Mouse (Mus musculus) heart, postnatal 0 days (tissue): ENCODE data around the gene Sgo2a.

Experiments used
- CTCF ChIP-seq: IDR thresholded peaks from 2 replicates; pipeline ENCODE4 v1.5.1; 2016; ENCODE audit warnings: antibody characterized with exemption, control low read depth, low read depth
- EP300 ChIP-seq: IDR thresholded peaks from 2 replicates; pipeline ENCODE4 v1.6.1; 2016; ENCODE audit warnings: antibody characterized with exemption, low read depth

- TF ChIP-seq EP300, result no peak
- no peak for TF ChIP-seq CTCF
Observed at GRCm38 (mm10) chr1:58070091-58070490, 74.3 kb downstream of the Sgo2a start.
